Mouse (Mus musculus) ovary, postnatal 36 days (tissue): ENCODE measurements at regions not wholly inside any gene's neighbourhood (a gene's known extent, or its start where the extent isn't known, plus 50 kb on each side); places are given as distances from the start of the nearest gene placed in this dataset.

Experiments used
- DNase-seq: peaks from one replicate; pipeline ENCODE4 v3.0.0; 2022; ENCODE audit warnings: low spot score, mixed read lengths

DNA sequence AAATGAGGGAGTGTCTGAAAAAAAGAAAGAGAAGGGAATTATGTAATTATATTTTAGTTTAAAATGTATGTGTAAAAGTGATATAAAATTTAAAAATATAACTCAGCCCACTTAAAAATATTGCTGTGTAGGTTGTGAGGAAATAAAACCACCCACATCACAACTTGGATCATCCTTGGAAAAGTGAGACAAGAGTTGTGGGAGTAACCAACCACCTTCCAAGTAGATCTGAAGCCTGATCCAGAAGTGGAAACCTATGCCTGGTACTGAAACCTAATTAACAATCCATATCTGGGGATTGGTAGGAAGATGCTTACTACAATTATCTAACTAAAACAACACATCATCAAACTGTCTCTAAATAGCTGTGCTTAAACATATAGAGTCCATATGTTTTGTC is 743.1 kb downstream of the Stim2 start:
- no peak for DNase-seq

DNA sequence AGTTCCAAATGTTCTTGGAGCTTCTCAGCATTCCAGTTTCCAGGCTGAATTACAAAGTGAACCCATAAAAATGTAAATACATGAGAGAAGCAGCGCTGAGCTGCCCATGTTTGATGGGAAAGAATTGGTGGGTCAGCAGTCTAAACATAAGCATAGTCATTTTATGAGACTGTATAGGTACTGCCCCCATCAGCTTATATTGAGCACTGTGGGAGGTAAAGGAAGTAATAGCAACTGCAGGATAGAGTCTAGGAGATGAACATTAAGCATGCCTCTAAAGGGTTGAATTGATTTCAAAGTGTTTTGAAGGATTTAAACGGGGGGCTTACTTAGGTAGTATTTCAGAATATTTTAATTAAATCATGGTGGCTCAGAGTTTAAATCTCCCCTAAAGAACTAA is 748.7 kb downstream of the Stim2 start:
- no peak for DNase-seq

DNA sequence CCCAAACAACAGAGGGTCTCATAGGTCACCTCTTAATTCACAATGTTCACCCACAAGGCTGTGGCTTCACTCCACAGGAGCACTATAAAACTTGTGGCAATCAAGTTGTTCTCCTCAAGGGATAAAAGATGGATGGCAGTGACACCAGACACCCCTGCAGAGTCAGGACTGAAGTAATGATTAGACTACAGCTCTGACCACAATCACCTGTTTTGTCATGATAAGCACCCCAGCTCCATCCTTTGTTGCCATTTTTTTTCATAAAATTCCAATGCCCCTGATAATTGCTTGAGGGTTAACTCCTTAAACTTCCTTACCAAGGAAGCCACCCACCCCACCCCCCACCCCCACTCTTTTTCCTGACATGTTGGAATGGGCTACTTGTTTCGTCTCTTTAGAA is 755.1 kb downstream of the Stim2 start:
- DNase-seq = no peak

DNA sequence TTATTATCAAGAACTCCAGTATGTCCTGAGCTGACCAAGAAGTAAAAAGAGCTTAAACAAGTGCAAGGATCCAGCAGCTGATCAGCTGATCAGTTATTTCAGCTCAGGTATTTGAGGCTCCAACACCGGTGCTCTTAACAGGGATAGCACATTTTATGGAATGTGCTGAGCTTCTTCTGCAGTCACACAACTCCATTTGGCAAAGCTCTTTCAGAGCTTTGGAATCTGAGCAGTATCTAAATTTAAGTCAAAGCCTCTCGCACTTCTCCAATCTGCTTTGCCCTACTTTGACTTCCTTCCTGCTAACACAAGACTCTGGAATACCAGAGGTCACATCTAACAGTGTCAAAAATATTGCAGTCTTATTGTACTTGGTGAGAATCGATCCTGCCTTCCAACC is 761.4 kb downstream of the Stim2 start:
- DNase-seq = no peak

DNA sequence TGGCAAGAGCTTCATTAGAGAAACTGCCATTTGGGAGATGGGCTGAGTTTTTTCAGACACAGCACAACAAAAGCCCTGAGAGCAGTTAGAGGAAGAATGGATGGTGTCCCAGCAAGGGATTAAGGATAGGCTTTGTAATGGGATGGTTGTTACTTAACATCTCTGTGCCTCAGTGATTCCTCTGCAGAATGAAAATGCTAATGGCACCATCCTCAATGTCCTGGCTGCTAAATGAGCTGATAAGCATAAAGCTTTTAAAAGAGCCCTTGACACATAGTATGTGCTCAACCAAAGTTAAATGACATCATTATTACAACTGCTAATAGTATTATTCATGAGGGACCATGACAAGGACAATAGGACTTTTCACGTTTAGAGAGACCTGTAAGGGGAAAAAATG is 764.7 kb downstream of the Stim2 start:
- DNase-seq = no peak

DNA sequence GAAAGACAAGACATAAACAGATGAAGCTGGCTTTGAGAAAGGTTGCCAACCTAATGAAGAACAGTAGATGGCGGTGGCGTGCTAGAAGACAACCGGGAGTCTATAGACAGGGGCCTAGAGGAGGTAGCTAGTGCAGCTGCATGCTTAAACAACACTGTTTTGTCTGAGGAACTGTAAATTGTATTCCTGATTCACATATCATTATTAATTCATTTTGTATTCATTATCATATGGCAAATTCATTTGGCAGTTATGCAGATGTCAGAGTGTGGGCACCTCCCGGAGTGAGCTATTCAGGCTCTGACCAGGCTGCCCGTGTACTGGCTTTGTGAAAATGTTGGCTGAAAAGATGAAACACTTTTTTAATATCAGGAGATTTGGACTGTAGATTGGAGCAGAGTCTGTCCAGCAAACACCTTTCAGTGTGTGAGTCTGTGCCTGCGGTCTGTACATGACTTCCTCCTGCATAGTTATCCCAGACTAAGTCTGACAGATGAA is 798.7 kb downstream of the Stim2 start:
- peak; percentile 16 for DNase-seq

DNA sequence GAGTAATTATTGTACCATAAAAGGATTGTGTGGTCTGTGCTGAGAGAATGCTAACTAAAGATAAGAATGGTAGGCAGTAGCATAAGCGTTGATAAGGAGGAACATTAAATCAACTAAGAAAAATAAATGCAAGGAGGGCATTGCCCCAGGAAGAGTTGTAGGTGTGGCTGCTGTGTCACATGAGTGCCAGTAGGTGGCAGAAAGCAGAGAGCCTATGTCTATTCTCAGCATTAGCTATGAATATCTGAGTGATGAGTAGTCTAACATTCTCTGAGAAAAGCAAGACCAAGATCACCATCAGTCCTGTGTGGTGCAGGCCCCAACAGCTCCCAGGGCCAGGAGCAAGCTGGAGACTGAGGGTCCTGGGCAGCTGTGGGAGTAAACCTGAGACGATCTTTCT is 828.8 kb downstream of the Stim2 start:
- DNase-seq = no peak
